Mouse (Mus musculus): ENCODE data around the gene Fto. TPM values are rescaled to one million over a fixed set of nuclear protein-coding genes. Genes with fewer than 3 reads are reported as not detected.

Gene Fto
- total and polyA plus RNA-seq, 2 experiments from 2014 or later: 41.1 to 50.6 TPM

- no peaks in the 10 kb centered on the region for H3K4me1 ChIP-seq (ENCODE audit: control insufficient read depth, insufficient read depth)
- TF ChIP-seq EP300 (IDR thresholded peaks at IDR 0.05; ENCODE audit: low read depth) (no peak), CTCF (IDR thresholded peaks at IDR 0.05; ENCODE audit: low read depth) (no peak)
- DNase-seq (ENCODE audit: low spot score) (no peak), ATAC-seq (ENCODE audit: insufficient read depth, low read depth) (no peak)
- H3K4me3 ChIP-seq (ENCODE audit: low read depth, low read length): no peak overlapping the region
- H3K4me2 ChIP-seq (ENCODE audit: low read depth, low read length): no peak overlapping the region
- no peaks in the 10 kb centered on the region for H3K27me3 ChIP-seq (ENCODE audit: control insufficient read depth, insufficient read depth, low read length)
- H3K27ac ChIP-seq (ENCODE audit: low read depth): no peak overlapping the region
- no peak overlapping the region for H3K9ac ChIP-seq (replicated peaks; ENCODE audit: low read depth, low read length)
- H3K36me3 ChIP-seq (replicated peaks; ENCODE audit: control insufficient read depth, insufficient read depth, low read length): peaks cover 10% of the 10 kb centered on the region; the same call in 1 of the 2 replicates
- WGBS: 81% methylated on average over 2 of the region's 2 CpGs
- no peaks in the 10 kb centered on the region for H3K9me3 ChIP-seq (replicated peaks; ENCODE audit: control insufficient read depth, low read length)
Measured at GRCm38 (mm10) chr8:91487456-91487855, 174.1 kb downstream of the Fto start.

DNA sequence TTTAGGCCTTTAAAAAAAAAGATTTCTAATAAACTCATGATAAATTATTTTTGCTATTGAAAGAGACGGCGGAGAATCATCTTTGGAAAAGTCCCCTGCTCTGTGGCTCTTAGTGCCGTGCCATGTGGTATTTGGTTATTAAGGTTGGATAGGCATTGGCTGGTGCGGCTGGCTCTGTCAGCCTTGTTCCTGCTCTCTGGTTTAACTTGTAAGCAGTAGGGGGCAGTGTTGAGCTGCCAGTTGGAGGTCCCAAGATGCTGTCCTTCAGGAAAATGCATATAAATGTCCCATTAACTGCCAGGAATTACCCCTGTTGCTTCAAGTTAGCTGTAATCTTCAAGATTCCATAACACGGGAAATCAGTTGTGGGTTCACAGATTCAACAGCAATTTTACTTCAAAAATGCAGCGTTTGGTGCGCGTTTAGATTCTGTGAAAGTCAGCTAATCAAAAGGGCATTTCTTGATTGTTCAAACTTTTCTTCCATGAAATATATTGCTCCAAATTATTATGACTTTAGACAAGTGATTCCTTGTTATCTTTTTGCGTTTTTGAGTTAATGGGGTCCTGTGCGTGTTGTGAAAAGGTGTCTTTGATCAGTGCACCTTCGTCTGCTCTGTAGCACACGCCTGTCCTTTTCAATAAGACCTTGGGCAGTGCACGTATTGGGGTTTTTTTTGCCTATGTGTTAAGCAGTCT is 174.9 kb downstream of the Fto start:
- Histone ChIP-seq H3K36me3 (replicated peaks; ENCODE audit: control insufficient read depth, insufficient read depth, low read length) (peaks cover 5% of the 10 kb centered on the region; the same call in 1 of the 2 replicates), H3K9me3 (replicated peaks; ENCODE audit: control insufficient read depth, low read length) (no peaks in the 10 kb centered on the region), H3K27ac (ENCODE audit: low read depth) (no peak overlapping the region), H3K4me1 (ENCODE audit: control insufficient read depth, insufficient read depth) (no peaks in the 10 kb centered on the region), H3K4me2 (ENCODE audit: low read depth, low read length) (no peak overlapping the region), H3K4me3 (ENCODE audit: low read depth, low read length) (no peak overlapping the region), H3K27me3 (ENCODE audit: control insufficient read depth, insufficient read depth, low read length) (no peaks in the 10 kb centered on the region), H3K9ac (replicated peaks; ENCODE audit: low read depth, low read length) (no peak overlapping the region)
- DNase-seq (ENCODE audit: low spot score) (peak; percentile 57), ATAC-seq (ENCODE audit: insufficient read depth, low read depth) (0 out of 2 replicates have a peak, but pooled peaks have one; percentile 47)
- WGBS: 59% methylated on average over 13 of the region's 13 CpGs
- peak; percentile 79 for TF ChIP-seq CTCF (IDR thresholded peaks at IDR 0.05; ENCODE audit: low read depth)
- TF ChIP-seq EP300 (IDR thresholded peaks at IDR 0.05; ENCODE audit: low read depth): no peak

DNA sequence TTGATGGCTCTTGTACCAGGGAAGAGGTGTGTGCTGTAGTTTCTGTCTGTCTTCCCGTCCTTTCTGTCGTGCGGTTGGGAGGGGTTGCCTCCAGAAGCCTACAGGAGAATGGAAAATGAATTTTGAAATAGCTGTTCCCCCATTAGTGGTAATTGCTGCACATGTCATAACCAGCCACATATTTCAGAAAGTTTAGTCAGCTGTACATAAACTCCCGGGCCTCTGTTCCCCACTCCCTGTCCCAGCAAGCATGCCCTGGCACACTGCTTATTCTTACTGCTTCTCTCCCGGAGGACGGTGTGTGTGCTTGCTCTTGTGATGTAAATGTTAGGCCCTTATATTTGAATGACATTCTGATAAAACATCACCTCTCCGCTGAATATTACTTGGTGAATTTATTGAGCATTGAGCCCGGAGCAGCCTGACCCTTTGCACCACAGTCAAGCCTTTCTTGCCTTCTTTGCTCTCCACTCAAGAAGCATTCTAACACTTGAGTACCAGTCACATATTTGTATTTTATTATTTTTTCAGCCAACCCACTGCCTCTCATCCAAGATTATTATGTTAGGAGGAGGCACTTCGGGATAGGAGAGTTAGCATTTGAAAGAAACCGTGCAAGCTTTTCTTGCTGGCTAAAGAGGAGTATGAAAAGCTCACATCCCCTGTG is 175.6 kb downstream of the Fto start:
- Histone ChIP-seq H3K27ac (ENCODE audit: low read depth) (no peak overlapping the region), H3K9me3 (replicated peaks; ENCODE audit: control insufficient read depth, low read length) (no peaks in the 10 kb centered on the region), H3K27me3 (ENCODE audit: control insufficient read depth, insufficient read depth, low read length) (no peaks in the 10 kb centered on the region), H3K4me3 (ENCODE audit: low read depth, low read length) (no peak overlapping the region), H3K9ac (replicated peaks; ENCODE audit: low read depth, low read length) (no peak overlapping the region), H3K36me3 (replicated peaks; ENCODE audit: control insufficient read depth, insufficient read depth, low read length) (peaks cover 4% of the 10 kb centered on the region; the same call in 1 of the 2 replicates), H3K4me2 (ENCODE audit: low read depth, low read length) (no peak overlapping the region), H3K4me1 (ENCODE audit: control insufficient read depth, insufficient read depth) (no peaks in the 10 kb centered on the region)
- ATAC-seq (ENCODE audit: insufficient read depth, low read depth): no peak
- TF ChIP-seq EP300 (IDR thresholded peaks at IDR 0.05; ENCODE audit: low read depth): no peak
- no peak for TF ChIP-seq CTCF (IDR thresholded peaks at IDR 0.05; ENCODE audit: low read depth)
- 80% methylated on average over 10 of the region's 10 CpGs for WGBS
- no peak for DNase-seq (ENCODE audit: low spot score)

- H3K4me1 ChIP-seq (ENCODE audit: control insufficient read depth, insufficient read depth): 0 out of 2 replicates have a peak, but pooled peaks cover 5% of the 10 kb centered on the region
- H3K4me3 ChIP-seq (ENCODE audit: low read depth, low read length): no peak overlapping the region
- TF ChIP-seq CTCF (IDR thresholded peaks at IDR 0.05; ENCODE audit: low read depth) (no peak), EP300 (IDR thresholded peaks at IDR 0.05; ENCODE audit: low read depth) (no peak)
- H3K4me2 ChIP-seq (ENCODE audit: low read depth, low read length): no peak overlapping the region
- H3K9me3 ChIP-seq (replicated peaks; ENCODE audit: control insufficient read depth, low read length): no peaks in the 10 kb centered on the region
- H3K9ac ChIP-seq (replicated peaks; ENCODE audit: low read depth, low read length): no peak overlapping the region
- no peak overlapping the region for H3K27ac ChIP-seq (ENCODE audit: low read depth)
- H3K27me3 ChIP-seq (ENCODE audit: control insufficient read depth, insufficient read depth, low read length): no peaks in the 10 kb centered on the region
- ATAC-seq (ENCODE audit: insufficient read depth, low read depth) (no peak), DNase-seq (ENCODE audit: low spot score) (no peak)
- 78% methylated on average over 5 of the region's 5 CpGs for WGBS
- H3K36me3 ChIP-seq (replicated peaks; ENCODE audit: control insufficient read depth, insufficient read depth, low read length): peaks cover 4% of the 10 kb centered on the region; the same call in 1 of the 2 replicates
Measured at GRCm38 (mm10) chr8:91490065-91490464, 176.7 kb downstream of the Fto start.

GRCm38 (mm10) chr8:91493373-91493772 is 180.0 kb downstream of the Fto start:
- H3K9me3 ChIP-seq (replicated peaks; ENCODE audit: control insufficient read depth, low read length): no peaks in the 10 kb centered on the region
- no peak overlapping the region for H3K4me3 ChIP-seq (ENCODE audit: low read depth, low read length)
- WGBS: 73% methylated on average over 8 of the region's 8 CpGs
- DNase-seq (ENCODE audit: low spot score) (no peak), ATAC-seq (ENCODE audit: insufficient read depth, low read depth) (no peak)
- H3K27ac ChIP-seq (ENCODE audit: low read depth): no peak overlapping the region
- 0 out of 2 replicates have a peak, but pooled peaks cover 7% of the 10 kb centered on the region for H3K4me1 ChIP-seq (ENCODE audit: control insufficient read depth, insufficient read depth)
- TF ChIP-seq EP300 (IDR thresholded peaks at IDR 0.05; ENCODE audit: low read depth) (no peak), CTCF (IDR thresholded peaks at IDR 0.05; ENCODE audit: low read depth) (no peak)
- no peaks in the 10 kb centered on the region for H3K36me3 ChIP-seq (replicated peaks; ENCODE audit: control insufficient read depth, insufficient read depth, low read length)
- no peak overlapping the region for H3K9ac ChIP-seq (replicated peaks; ENCODE audit: low read depth, low read length)
- no peak overlapping the region for H3K4me2 ChIP-seq (ENCODE audit: low read depth, low read length)
- H3K27me3 ChIP-seq (ENCODE audit: control insufficient read depth, insufficient read depth, low read length): no peaks in the 10 kb centered on the region
